Mouse (Mus musculus): ENCODE data around the gene Tbc1d2.
"Not testable (repeated sequence)": the region's sequence is repeated elsewhere in the genome, so short reads cannot be mapped to it uniquely, and the experiment has no call there.

Tbc1d2 gene

GRCm38 (mm10) chr4:46601258-46601843 is 48.7 kb downstream of the Tbc1d2 start:
- no peaks in the 10 kb centered on the region for H3K27me3 ChIP-seq (ENCODE audit: control insufficient read depth, insufficient read depth, low read length, poor library complexity, severe bottlenecking)
- peak; percentile 43 for DNase-seq (ENCODE audit: low read depth, low spot score)
- no peaks in the 10 kb centered on the region for H3K36me3 ChIP-seq (ENCODE audit: control insufficient read depth, insufficient read depth, low read length, poor library complexity, severe bottlenecking)

DNA sequence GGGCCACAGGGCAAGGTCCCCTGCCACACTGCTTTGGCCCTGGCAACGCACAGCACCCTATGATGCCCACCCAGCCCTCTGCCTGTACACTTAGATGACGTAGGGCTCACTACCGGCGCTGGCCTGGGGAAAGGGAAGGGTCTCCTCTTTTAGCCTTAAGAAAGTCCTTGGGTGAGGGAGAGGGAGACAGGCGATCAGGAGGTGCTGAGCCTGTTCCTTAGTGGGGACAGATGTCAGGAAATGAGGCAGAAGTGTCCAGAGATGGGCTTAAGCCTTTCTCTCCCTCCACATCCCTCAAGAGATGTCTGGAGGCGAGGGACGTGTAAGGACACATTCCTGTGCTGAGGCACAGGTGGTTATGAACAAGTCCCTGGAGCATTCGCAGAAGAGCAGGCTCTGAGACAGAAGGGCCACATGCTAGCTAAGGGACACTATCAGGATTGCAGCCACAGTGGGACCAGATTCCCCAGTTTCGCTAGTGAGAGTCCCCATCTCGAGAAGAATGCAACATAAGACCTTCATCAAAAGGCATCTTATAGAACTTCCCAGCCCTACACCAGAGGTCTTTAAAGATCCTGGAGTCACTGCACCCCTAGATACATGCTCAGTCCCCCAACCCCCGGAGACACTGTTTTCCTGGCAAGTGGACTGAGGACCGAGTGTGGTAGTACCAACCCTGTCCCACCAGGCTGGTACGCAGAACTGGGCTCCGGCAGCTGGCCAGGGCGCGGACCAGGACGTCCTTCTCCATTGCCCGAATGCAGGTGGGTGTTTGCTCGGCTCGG is 49.3 kb downstream of the Tbc1d2 start:
- H3K36me3 ChIP-seq (ENCODE audit: control insufficient read depth, insufficient read depth, low read length, poor library complexity, severe bottlenecking): no peaks in the 10 kb centered on the region
- peak; percentile 30 for DNase-seq (ENCODE audit: low read depth, low spot score)
- H3K27me3 ChIP-seq (ENCODE audit: control insufficient read depth, insufficient read depth, low read length, poor library complexity, severe bottlenecking): no peaks in the 10 kb centered on the region

- not testable (repeated sequence) for DNase-seq (ENCODE audit: low read depth, low spot score); H3K27me3 ChIP-seq (ENCODE audit: control insufficient read depth, insufficient read depth, low read length, poor library complexity, severe bottlenecking); H3K36me3 ChIP-seq (ENCODE audit: control insufficient read depth, insufficient read depth, low read length, poor library complexity, severe bottlenecking)
Observed at GRCm38 (mm10) chr4:46599609-46600008, 50.4 kb downstream of the Tbc1d2 start.

DNA sequence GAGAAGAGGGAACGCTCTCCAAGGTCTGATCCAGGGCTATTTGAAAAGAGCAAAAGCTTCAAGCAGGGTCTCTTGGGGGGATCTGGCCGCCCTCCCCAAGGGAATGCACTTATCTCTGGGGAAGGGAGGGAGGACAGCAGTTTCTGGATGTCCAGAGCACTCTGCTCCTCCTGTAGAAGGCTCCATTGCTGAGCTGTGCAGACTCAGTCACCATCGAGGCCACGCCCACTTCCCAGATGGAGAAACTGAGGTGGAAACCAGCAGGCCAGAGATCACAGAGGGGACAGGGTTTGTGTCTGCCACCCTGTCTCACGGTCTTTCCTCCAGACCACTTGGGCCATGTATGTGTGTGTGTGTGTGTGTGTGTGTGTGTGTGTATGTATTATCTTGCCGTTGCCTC is 51.0 kb downstream of the Tbc1d2 start:
- Histone ChIP-seq H3K27me3 (ENCODE audit: control insufficient read depth, insufficient read depth, low read length, poor library complexity, severe bottlenecking) (no peaks in the 10 kb centered on the region), H3K36me3 (ENCODE audit: control insufficient read depth, insufficient read depth, low read length, poor library complexity, severe bottlenecking) (no peaks in the 10 kb centered on the region)
- no peak for DNase-seq (ENCODE audit: low read depth, low spot score)

GRCm38 (mm10) chr4:46598111-46598510 is 51.9 kb downstream of the Tbc1d2 start:
- Histone ChIP-seq H3K36me3 (ENCODE audit: control insufficient read depth, insufficient read depth, low read length, poor library complexity, severe bottlenecking) (no peaks in the 10 kb centered on the region), H3K27me3 (ENCODE audit: control insufficient read depth, insufficient read depth, low read length, poor library complexity, severe bottlenecking) (no peaks in the 10 kb centered on the region)
- DNase-seq (ENCODE audit: low read depth, low spot score): no peak

DNA sequence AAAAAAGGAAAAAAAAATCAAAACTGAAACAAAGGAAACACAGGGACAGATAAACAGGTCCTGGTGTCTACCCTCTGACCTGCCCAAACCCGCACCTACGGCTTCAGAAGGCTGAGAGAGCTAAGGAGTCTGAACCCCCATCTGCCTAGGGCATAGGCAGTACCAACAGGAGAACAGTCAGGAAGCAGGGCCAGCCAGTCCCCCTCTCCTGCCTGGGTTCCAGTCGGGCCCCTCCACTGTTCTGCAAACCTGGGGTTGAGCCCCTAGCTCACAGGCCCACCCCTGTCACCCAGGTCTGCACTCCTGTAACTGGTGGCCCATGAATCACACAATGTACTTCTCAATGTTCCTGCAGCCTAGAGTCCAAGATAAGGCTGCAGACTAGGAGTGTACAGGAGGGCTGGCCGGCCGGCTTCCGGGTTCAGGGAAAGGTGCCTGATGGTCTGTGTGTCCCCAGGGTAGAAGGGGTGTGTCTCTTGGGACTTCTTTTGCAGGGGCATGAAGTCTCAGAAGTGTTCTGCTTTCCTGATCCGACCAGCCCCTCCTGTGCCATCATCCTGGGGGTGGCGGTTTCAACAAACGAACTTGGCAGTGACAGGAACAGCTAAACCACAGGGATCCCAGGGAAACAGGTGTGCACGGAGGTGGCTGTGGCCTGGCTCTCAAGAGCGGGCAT is 52.6 kb downstream of the Tbc1d2 start:
- DNase-seq (ENCODE audit: low read depth, low spot score): peak; percentile 61
- H3K27me3 ChIP-seq (ENCODE audit: control insufficient read depth, insufficient read depth, low read length, poor library complexity, severe bottlenecking): no peaks in the 10 kb centered on the region
- no peaks in the 10 kb centered on the region for H3K36me3 ChIP-seq (ENCODE audit: control insufficient read depth, insufficient read depth, low read length, poor library complexity, severe bottlenecking)

- Histone ChIP-seq H3K27me3 (ENCODE audit: control insufficient read depth, insufficient read depth, low read length, poor library complexity, severe bottlenecking) (no peaks in the 10 kb centered on the region), H3K36me3 (ENCODE audit: control insufficient read depth, insufficient read depth, low read length, poor library complexity, severe bottlenecking) (no peaks in the 10 kb centered on the region)
- no peak for DNase-seq (ENCODE audit: low read depth, low spot score)
Observed at GRCm38 (mm10) chr4:46596398-46596797, 53.6 kb downstream of the Tbc1d2 start.

DNA sequence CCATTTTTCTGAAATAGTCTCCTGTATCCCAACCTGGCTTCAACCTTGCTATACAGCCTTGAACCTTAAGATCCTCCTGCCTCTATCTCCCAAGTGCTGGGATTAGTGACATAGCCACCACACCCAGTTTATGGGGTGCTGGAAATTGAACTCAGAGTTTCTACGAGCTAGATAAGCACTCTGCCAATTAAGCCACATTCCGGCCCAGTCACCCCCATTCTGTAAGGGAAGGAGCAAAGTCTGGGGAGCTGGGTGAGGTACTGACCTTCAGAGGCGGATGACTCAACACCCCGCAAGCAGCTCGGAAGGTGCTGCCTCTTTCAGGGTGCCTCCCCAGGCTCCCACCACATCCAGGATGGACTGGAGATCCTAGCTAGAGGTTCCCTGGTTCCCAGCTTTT is 55.9 kb downstream of the Tbc1d2 start:
- Histone ChIP-seq H3K27me3 (ENCODE audit: control insufficient read depth, insufficient read depth, low read length, poor library complexity, severe bottlenecking) (no peaks in the 10 kb centered on the region), H3K36me3 (ENCODE audit: control insufficient read depth, insufficient read depth, low read length, poor library complexity, severe bottlenecking) (no peaks in the 10 kb centered on the region)
- no peak for DNase-seq (ENCODE audit: low read depth, low spot score)

GRCm38 (mm10) chr4:46593472-46593871 is 56.5 kb downstream of the Tbc1d2 start:
- DNase-seq (ENCODE audit: low read depth, low spot score): no peak
- no peaks in the 10 kb centered on the region for H3K36me3 ChIP-seq (ENCODE audit: control insufficient read depth, insufficient read depth, low read length, poor library complexity, severe bottlenecking)
- no peaks in the 10 kb centered on the region for H3K27me3 ChIP-seq (ENCODE audit: control insufficient read depth, insufficient read depth, low read length, poor library complexity, severe bottlenecking)

GRCm38 (mm10) chr4:46591833-46592520 is 58.0 kb downstream of the Tbc1d2 start:
- Histone ChIP-seq H3K27me3 (ENCODE audit: control insufficient read depth, insufficient read depth, low read length, poor library complexity, severe bottlenecking) (no peaks in the 10 kb centered on the region), H3K36me3 (ENCODE audit: control insufficient read depth, insufficient read depth, low read length, poor library complexity, severe bottlenecking) (no peaks in the 10 kb centered on the region)
- peak; percentile 67 for DNase-seq (ENCODE audit: low read depth, low spot score)

DNA sequence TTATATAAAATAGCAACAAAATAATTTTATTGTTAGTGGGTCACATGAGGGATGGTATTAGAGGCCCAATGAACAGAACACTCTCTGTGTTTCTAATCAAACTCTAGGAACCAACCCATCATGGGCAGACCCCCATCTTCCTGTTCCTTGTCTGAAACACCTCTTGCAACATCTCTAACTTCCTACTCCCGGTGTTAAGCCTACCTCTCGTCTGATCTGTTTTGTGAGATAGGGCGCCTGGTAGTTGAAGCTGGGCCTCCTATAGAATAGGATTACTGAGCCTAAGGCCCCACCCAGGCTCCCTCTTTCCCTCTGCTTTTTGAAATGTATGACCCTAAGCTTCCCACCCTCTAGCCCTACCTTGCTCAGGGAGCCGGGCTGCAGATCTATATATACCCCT is 59.2 kb downstream of the Tbc1d2 start:
- H3K27me3 ChIP-seq (ENCODE audit: control insufficient read depth, insufficient read depth, low read length, poor library complexity, severe bottlenecking): no peaks in the 10 kb centered on the region
- DNase-seq (ENCODE audit: low read depth, low spot score): no peak
- no peaks in the 10 kb centered on the region for H3K36me3 ChIP-seq (ENCODE audit: control insufficient read depth, insufficient read depth, low read length, poor library complexity, severe bottlenecking)

DNA sequence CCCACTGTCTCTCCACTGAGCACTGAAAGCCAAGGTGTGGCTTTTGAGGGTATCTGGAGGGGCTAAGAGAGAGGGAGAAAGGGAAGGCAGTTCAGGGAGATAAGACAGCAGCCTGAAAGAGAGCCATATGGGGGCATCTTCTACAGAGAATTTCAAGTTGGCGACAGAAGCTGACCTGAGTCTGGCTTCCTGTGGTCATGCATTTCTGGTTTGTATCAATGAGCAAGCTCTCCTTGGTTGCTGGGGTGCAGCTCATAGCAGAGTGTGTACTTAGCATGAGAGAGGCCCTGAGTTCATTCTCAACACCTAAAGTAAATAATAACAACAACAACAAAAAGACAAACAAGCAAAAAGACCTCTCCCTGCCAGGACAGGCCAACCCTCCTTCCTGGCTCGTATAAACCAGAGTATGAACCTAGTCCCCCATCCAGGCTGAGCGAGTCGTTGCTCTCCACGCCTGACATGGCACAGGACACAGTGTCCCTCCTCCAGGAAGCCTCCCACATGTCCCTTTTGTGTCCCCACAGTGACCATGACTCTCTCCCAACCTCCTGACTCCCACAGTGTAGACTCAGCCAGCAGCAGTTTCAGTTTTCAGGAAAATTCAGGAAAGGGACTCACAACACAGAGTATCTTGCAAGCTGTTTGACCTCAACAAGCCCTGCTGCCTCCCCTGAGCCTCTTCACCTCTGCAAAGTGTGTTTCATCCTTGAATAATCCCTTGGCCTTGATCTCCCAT is 59.9 kb downstream of the Tbc1d2 start:
- no peaks in the 10 kb centered on the region for H3K27me3 ChIP-seq (ENCODE audit: control insufficient read depth, insufficient read depth, low read length, poor library complexity, severe bottlenecking)
- no peak for DNase-seq (ENCODE audit: low read depth, low spot score)
- H3K36me3 ChIP-seq (ENCODE audit: control insufficient read depth, insufficient read depth, low read length, poor library complexity, severe bottlenecking): no peaks in the 10 kb centered on the region

GRCm38 (mm10) chr4:46589151-46589550 is 60.9 kb downstream of the Tbc1d2 start:
- no peaks in the 10 kb centered on the region for H3K27me3 ChIP-seq (ENCODE audit: control insufficient read depth, insufficient read depth, low read length, poor library complexity, severe bottlenecking)
- no peak for DNase-seq (ENCODE audit: low read depth, low spot score)
- H3K36me3 ChIP-seq (ENCODE audit: control insufficient read depth, insufficient read depth, low read length, poor library complexity, severe bottlenecking): no peaks in the 10 kb centered on the region

- H3K36me3 ChIP-seq (ENCODE audit: control insufficient read depth, insufficient read depth, low read length, poor library complexity, severe bottlenecking): no peaks in the 10 kb centered on the region
- H3K27me3 ChIP-seq (ENCODE audit: control insufficient read depth, insufficient read depth, low read length, poor library complexity, severe bottlenecking): no peaks in the 10 kb centered on the region
- DNase-seq (ENCODE audit: low read depth, low spot score): no peak
Observed at GRCm38 (mm10) chr4:46586473-46586872, 63.5 kb downstream of the Tbc1d2 start.

All from splenic B cell, adult 2 months (primary cell).